19 mouse cellular contexts compared by ENCODE assay signal in genomic region chr9:13603533-13604143, GRCm38 (mm10).
DNase-seq lines count a peak whose midpoint lies in the region; ATAC-seq lines count a peak whose summit lies in the region.
"Had no signal": no experiment of that assay in that cellular context is flagged by ENCODE, and none has a peak within 500 bp of the region (broad histone marks: within the 10 kb centered on the region; RNA-seq: fewer than 3 reads in every experiment).

No protein-coding gene starts in this region.

- no peak overlapping the region for H3K9ac ChIP-seq in hindbrain, embryonic 14.5 days
- H3K9ac ChIP-seq in hindbrain, embryonic 11.5 days (ENCODE audit: low read depth, low read length), result no peak overlapping the region
- H3K9ac ChIP-seq in neural tube, embryonic 15.5 days (replicated peaks), result no peak overlapping the region
- H3K9ac ChIP-seq: limb, embryonic 13.5 days had no signal

- H3K4me2 ChIP-seq in hindbrain, embryonic 14.5 days (replicated peaks), result no peak overlapping the region
- H3K4me2 ChIP-seq in hindbrain, embryonic 11.5 days (replicated peaks; ENCODE audit: low read depth, low read length), result no peak overlapping the region
- no peak overlapping the region for H3K4me2 ChIP-seq in neural tube, embryonic 15.5 days
- H3K4me2 ChIP-seq: heart, embryonic 11.5 days; limb, embryonic 13.5 days had no signal

- no peaks in the 10 kb centered on the region for H3K4me1 ChIP-seq in hindbrain, embryonic 14.5 days (replicated peaks; ENCODE audit: control insufficient read depth, insufficient read depth, low read length)
- no peaks in the 10 kb centered on the region for H3K4me1 ChIP-seq in hindbrain, embryonic 11.5 days (replicated peaks; ENCODE audit: control insufficient read depth, insufficient read depth, low read length)
- no peaks in the 10 kb centered on the region for H3K4me1 ChIP-seq in neural tube, embryonic 15.5 days

- no peaks in the 10 kb centered on the region for H3K9me3 ChIP-seq in hindbrain, embryonic 14.5 days (ENCODE audit: control insufficient read depth, low read length)
- H3K9me3 ChIP-seq in hindbrain, embryonic 11.5 days (ENCODE audit: control insufficient read depth, low read length), result no peaks in the 10 kb centered on the region
- no peaks in the 10 kb centered on the region for H3K9me3 ChIP-seq in neural tube, embryonic 15.5 days (replicated peaks)
- H3K9me3 ChIP-seq: limb, embryonic 13.5 days had no signal

- H3K27me3 ChIP-seq in hindbrain, embryonic 14.5 days (ENCODE audit: control insufficient read depth, insufficient read depth, low read length), result no peaks in the 10 kb centered on the region
- no peaks in the 10 kb centered on the region for H3K27me3 ChIP-seq in hindbrain, embryonic 11.5 days (ENCODE audit: control insufficient read depth, insufficient read depth, low read length)
- H3K27me3 ChIP-seq in neural tube, embryonic 15.5 days (replicated peaks), result no peaks in the 10 kb centered on the region
- H3K27me3 ChIP-seq: CH12.LX; limb, embryonic 13.5 days had no signal

- no peaks in the 10 kb centered on the region for H3K36me3 ChIP-seq in hindbrain, embryonic 14.5 days (replicated peaks; ENCODE audit: control insufficient read depth, insufficient read depth)
- no peaks in the 10 kb centered on the region for H3K36me3 ChIP-seq in hindbrain, embryonic 11.5 days (ENCODE audit: control insufficient read depth, insufficient read depth, low read length)
- H3K36me3 ChIP-seq in neural tube, embryonic 15.5 days, result no peaks in the 10 kb centered on the region
- H3K36me3 ChIP-seq: limb, embryonic 13.5 days had no signal

- WGBS in hindbrain, embryonic 14.5 days, result 88% methylated on average over 8 of the region's 8 CpGs
- WGBS in hindbrain, embryonic 11.5 days, result 89% methylated on average over 8 of the region's 8 CpGs
- 64% methylated on average over 8 of the region's 8 CpGs for WGBS in neural tube, embryonic 15.5 days

- no peak overlapping the region for H3K4me3 ChIP-seq in hindbrain, embryonic 14.5 days (replicated peaks; ENCODE audit: low read length)
- H3K4me3 ChIP-seq in hindbrain, embryonic 11.5 days (ENCODE audit: low read depth, low read length), result no peak overlapping the region
- no peak overlapping the region for H3K4me3 ChIP-seq in neural tube, embryonic 15.5 days (replicated peaks)
- H3K4me3 ChIP-seq: gastrocnemius, adult 2 months; left cerebral cortex, adult 2 months; limb, embryonic 13.5 days had no signal

- peak; percentile 24; the same call in 1 of the 2 replicates for ATAC-seq in hindbrain, embryonic 14.5 days (ENCODE audit: low FRiP score)
- ATAC-seq in hindbrain, embryonic 11.5 days (ENCODE audit: low FRiP score), result no peak
- peak; percentile 49; the same call in 1 of the 2 replicates for ATAC-seq in neural tube, embryonic 15.5 days (ENCODE audit: low FRiP score)

- H3K27ac ChIP-seq in hindbrain, embryonic 14.5 days, result no peak overlapping the region
- H3K27ac ChIP-seq in hindbrain, embryonic 11.5 days (ENCODE audit: low read depth, low read length), result no peak overlapping the region
- H3K27ac ChIP-seq in neural tube, embryonic 15.5 days (replicated peaks), result no peak overlapping the region
- H3K27ac ChIP-seq: gastrocnemius, adult 2 months; left cerebral cortex, adult 2 months; limb, embryonic 13.5 days; macrophage had no signal

- no peak for DNase-seq in hindbrain, embryonic 14.5 days (ENCODE audit: low spot score)
- no peak for DNase-seq in hindbrain, embryonic 11.5 days (ENCODE audit: low spot score)
- DNase-seq in neural tube, embryonic 10.5 days (ENCODE audit: extremely low spot score, low spot score), result no peak
- peak; percentile 42 for DNase-seq in fat pad, adult 2 months (ENCODE audit: extremely low read depth, low read depth, low spot score)
- no peak for DNase-seq in yolk sac, embryonic 10.5 days (ENCODE audit: low spot score)
- no peak for DNase-seq in adrenal gland, postnatal 36 days
- DNase-seq: cerebellum, adult 9-11 months; gastrocnemius, adult 2 months; heart, postnatal 4 days; kidney, adult 11 months; kidney, postnatal 4 days; lung, adult 2 months; thymus, adult 2 months had no signal
